Mouse (Mus musculus) ES-Bruce4 (cell line): ENCODE measurements around the gene Rpl35. TPM values are rescaled to one million over a fixed set of nuclear protein-coding genes. Genes with fewer than 3 reads are reported as not detected.

ENCODE experiments used
- H3K27ac ChIP-seq: 2 replicates; pipeline ENCODE4 v1.5.1; 2012; ENCODE audit warnings: low read length, inconsistent platforms; ENCODE audit not compliant: insufficient read depth
- H3K27me3 ChIP-seq: 2 replicates; pipeline ENCODE4 v1.6.1; 2012; ENCODE audit warnings: mild to moderate bottlenecking, low read length, inconsistent platforms; ENCODE audit not compliant: control insufficient read depth, poor library complexity, insufficient read depth, severe bottlenecking
- H3K36me3 ChIP-seq: 2 replicates; pipeline ENCODE4 v1.6.1; 2012; ENCODE audit warnings: inconsistent platforms, mild to moderate bottlenecking, low read length, moderate library complexity; ENCODE audit not compliant: control insufficient read depth, poor library complexity, insufficient read depth, severe bottlenecking
- H3K4me1 ChIP-seq: one replicate; pipeline ENCODE4 v1.8.1; 2011; ENCODE audit warnings: low read length; ENCODE audit not compliant: control insufficient read depth, insufficient read depth
- H3K4me3 ChIP-seq: 2 replicates; pipeline ENCODE4 v1.5.1; 2011; ENCODE audit warnings: low read depth, mild to moderate bottlenecking, low read length
- H3K9ac ChIP-seq: 2 replicates; pipeline ENCODE4 v1.6.1; 2012; ENCODE audit warnings: low read depth, mild to moderate bottlenecking, inconsistent platforms; ENCODE audit not compliant: poor library complexity, severe bottlenecking
- H3K9me3 ChIP-seq: replicated peaks from 2 replicates; pipeline ENCODE4 v1.6.1; 2012; ENCODE audit warnings: mild to moderate bottlenecking, low read length, inconsistent platforms; ENCODE audit not compliant: control insufficient read depth, poor library complexity, insufficient read depth, severe bottlenecking
- CTCF ChIP-seq: IDR thresholded peaks from one replicate; pipeline ENCODE4 v1.8.1; 2011; ENCODE audit warnings: low read depth, low read length
- EP300 ChIP-seq: IDR thresholded peaks from 2 replicates; pipeline ENCODE4 v1.6.1; 2011; ENCODE audit warnings: low read depth, low read length; ENCODE audit not compliant: insufficient read depth
- POLR2A ChIP-seq: IDR thresholded peaks from one replicate; pipeline ENCODE4 v1.8.1; 2011; ENCODE audit warnings: low read length; ENCODE audit not compliant: insufficient read depth
- polyA plus RNA-seq: library from polyadenylated mRNA; stranded (reverse); fragments of >200 nt; gene quantifications from 2 replicates; pipeline ENCODE4 v1.2.4, GENCODE M21; 2011; ENCODE audit warnings: low read depth; ENCODE audit not compliant: missing spikeins, insufficient read depth, insufficient read length

The Rpl35 gene
- polyA plus RNA-seq, 1 experiment: 289 TPM

GRCm38 (mm10) chr2:38988929-38989328, 16.5 kb downstream of the Rpl35 start:
- no peak for TF ChIP-seq POLR2A
- peaks cover 6% of the 10 kb centered on the region for H3K4me1 ChIP-seq

GRCm38 (mm10) chr2:38987803-38988510, 17.5 kb downstream of the Rpl35 start:
- H3K36me3 ChIP-seq: no peaks in the 10 kb centered on the region
- H3K9me3 ChIP-seq: no peaks in the 10 kb centered on the region
- no peak overlapping the region for H3K4me3 ChIP-seq
- H3K27ac ChIP-seq: peak overlapping the region; percentile 20
- TF ChIP-seq CTCF (no peak), EP300 (no peak), POLR2A (no peak)
- H3K27me3 ChIP-seq: no peaks in the 10 kb centered on the region
- H3K9ac ChIP-seq: no peak overlapping the region
- H3K4me1 ChIP-seq: peaks cover 6% of the 10 kb centered on the region

More at GRCm38 (mm10) chr2:38988929-38989328, 16.5 kb downstream of the Rpl35 start:
- Histone ChIP-seq H3K36me3 (no peaks in the 10 kb centered on the region), H3K9ac (no peak overlapping the region), H3K9me3 (no peaks in the 10 kb centered on the region), H3K27ac (no peak overlapping the region), H3K27me3 (no peaks in the 10 kb centered on the region), H3K4me3 (no peak overlapping the region)

- Histone ChIP-seq H3K4me3 (no peak overlapping the region), H3K27ac (peak overlapping the region; percentile 20; the same call in 1 of the 2 replicates), H3K27me3 (no peaks in the 10 kb centered on the region), H3K9ac (no peak overlapping the region), H3K36me3 (no peaks in the 10 kb centered on the region), H3K9me3 (no peaks in the 10 kb centered on the region), H3K4me1 (peaks cover 6% of the 10 kb centered on the region)
- TF ChIP-seq POLR2A: no peak
- TF ChIP-seq EP300: no peak
- TF ChIP-seq CTCF: no peak
These were observed 18.1 kb downstream of the Rpl35 start for GRCm38 (mm10) chr2:38987371-38987770.

- no peaks in the 10 kb centered on the region for H3K9me3 ChIP-seq
- no peak overlapping the region for H3K4me3 ChIP-seq
- peaks cover 6% of the 10 kb centered on the region for H3K4me1 ChIP-seq
- no peak overlapping the region for H3K27ac ChIP-seq
- no peak overlapping the region for H3K9ac ChIP-seq
- no peaks in the 10 kb centered on the region for H3K27me3 ChIP-seq
- TF ChIP-seq EP300 (no peak), CTCF (no peak), POLR2A (no peak)
- no peaks in the 10 kb centered on the region for H3K36me3 ChIP-seq
These were observed 18.8 kb downstream of the Rpl35 start for GRCm38 (mm10) chr2:38986580-38986979.

- no peaks in the 10 kb centered on the region for H3K27me3 ChIP-seq
- H3K4me3 ChIP-seq: no peak overlapping the region
- H3K27ac ChIP-seq: no peak overlapping the region
- H3K9ac ChIP-seq: no peak overlapping the region
- no peak for TF ChIP-seq POLR2A
- TF ChIP-seq EP300: no peak
- TF ChIP-seq CTCF: peak; percentile 46
- no peaks in the 10 kb centered on the region for H3K9me3 ChIP-seq
- peaks cover 6% of the 10 kb centered on the region for H3K4me1 ChIP-seq
- H3K36me3 ChIP-seq: no peaks in the 10 kb centered on the region
These were observed 22.0 kb downstream of the Rpl35 start for GRCm38 (mm10) chr2:38983456-38983855.

GRCm38 (mm10) chr2:38977837-38978236, 27.6 kb downstream of the Rpl35 start:
- peaks cover 7% of the 10 kb centered on the region for H3K4me1 ChIP-seq
- H3K27ac ChIP-seq: no peak overlapping the region
- H3K27me3 ChIP-seq: no peaks in the 10 kb centered on the region
- H3K9me3 ChIP-seq: no peaks in the 10 kb centered on the region
- TF ChIP-seq EP300 (no peak), CTCF (no peak), POLR2A (no peak)
- no peak overlapping the region for H3K4me3 ChIP-seq
- H3K36me3 ChIP-seq: no peaks in the 10 kb centered on the region
- no peak overlapping the region for H3K9ac ChIP-seq
